Mouse (Mus musculus) CH12.LX (cell line): ENCODE results near the gene Psmd9.

ENCODE experiments used
- CHD1 ChIP-seq: IDR thresholded peaks from 2 replicates; pipeline ENCODE4 v1.6.1; 2012; ENCODE audit warnings: low read depth, low read length, improper control_type of control experiment, inconsistent platforms
- CTCF ChIP-seq, 2 experiments: IDR thresholded peaks in 1 of 2; conservative IDR thresholded peaks in 1 of 2; 2 replicates each; pipeline ENCODE4 v1.5.1; 2011 to 2012; ENCODE audit warnings: low read depth in 2 of 2, low read length in 2 of 2, improper control_type of control experiment in 1 of 2, inconsistent platforms in 1 of 2, mild to moderate bottlenecking in 1 of 2, moderate library complexity in 1 of 2
- E2F4 ChIP-seq: IDR thresholded peaks from 2 replicates; pipeline ENCODE4 v1.6.1; 2011; ENCODE audit warnings: low read depth, low read length, improper control_type of control experiment; ENCODE audit not compliant: insufficient replicate concordance
- EP300 ChIP-seq: IDR thresholded peaks from 2 replicates; pipeline ENCODE4 v1.6.1; 2011; ENCODE audit warnings: low read length, improper control_type of control experiment
- JUND ChIP-seq: conservative IDR thresholded peaks from 2 replicates; pipeline ENCODE4 v1.6.1; 2011; ENCODE audit warnings: low read depth, low read length, improper control_type of control experiment
- MAFK ChIP-seq: IDR thresholded peaks from 2 replicates; pipeline ENCODE4 v1.6.1; 2011; ENCODE audit warnings: low read length, improper control_type of control experiment; ENCODE audit not compliant: insufficient replicate concordance
- MYC ChIP-seq: IDR thresholded peaks from 2 replicates; pipeline ENCODE4 v1.6.1; 2011; ENCODE audit warnings: low read depth, mild to moderate bottlenecking, improper control_type of control experiment, low read length
- NELFE ChIP-seq: IDR thresholded peaks from 2 replicates; pipeline ENCODE4 v1.6.1; 2011; ENCODE audit warnings: low read depth, low read length, improper control_type of control experiment
- NRF1 ChIP-seq: IDR thresholded peaks from 2 replicates; pipeline ENCODE4 v1.6.1; 2014; ENCODE audit warnings: low read depth, mild to moderate bottlenecking, inconsistent platforms, low read length, improper control_type of control experiment, moderate library complexity
- POLR2A ChIP-seq: IDR thresholded peaks from 2 replicates; pipeline ENCODE4 v1.6.1; 2011; ENCODE audit warnings: low read depth, mild to moderate bottlenecking, improper control_type of control experiment, low read length
- POLR2AphosphoS2 ChIP-seq: IDR thresholded peaks from 2 replicates; pipeline ENCODE4 v1.6.1; 2011; ENCODE audit warnings: low read depth, low read length, improper control_type of control experiment
- RCOR1 ChIP-seq: conservative IDR thresholded peaks from 2 replicates; pipeline ENCODE4 v1.6.1; 2012; ENCODE audit warnings: low read depth, mild to moderate bottlenecking, inconsistent platforms, low read length, improper control_type of control experiment
- UBTF ChIP-seq: IDR thresholded peaks from 2 replicates; pipeline ENCODE4 v1.6.1; 2012; ENCODE audit warnings: low read depth, mild to moderate bottlenecking, inconsistent platforms, low read length, improper control_type of control experiment, moderate library complexity

- TF ChIP-seq POLR2A, result no peak; the same call in 1 of the 2 replicates
- no peak for TF ChIP-seq E2F4
- TF ChIP-seq JUND, result no peak
- TF ChIP-seq RCOR1, result no peak
- no peak for TF ChIP-seq MYC
- no peak for TF ChIP-seq CTCF (conservative IDR thresholded peaks at IDR 0.05 in 1 of 2, IDR thresholded peaks at IDR 0.05 in 1 of 2; ENCODE audit: low read depth in 2 of 2, low read length in 2 of 2)
- TF ChIP-seq EP300, result no peak
- peak; percentile 91 for TF ChIP-seq UBTF
- TF ChIP-seq POLR2AphosphoS2, result no peak
- TF ChIP-seq CHD1, result no peak
- TF ChIP-seq NELFE, result no peak
- no peak for TF ChIP-seq MAFK
- no peak for TF ChIP-seq NRF1
Measured at GRCm38 (mm10) chr5:123142161-123143157, 26.8 kb upstream of the Psmd9 start, which contains the start of gene Setd1b.
